Mouse (Mus musculus): ENCODE results near the gene Card14.
A peak's percentile ranks its signal among the peaks of the same experiment; 100 is the strongest.
"Not testable (repeated sequence)": the region's sequence is repeated elsewhere in the genome, so short reads cannot be mapped to it uniquely, and the experiment has no call there.

Card14 gene

DNA sequence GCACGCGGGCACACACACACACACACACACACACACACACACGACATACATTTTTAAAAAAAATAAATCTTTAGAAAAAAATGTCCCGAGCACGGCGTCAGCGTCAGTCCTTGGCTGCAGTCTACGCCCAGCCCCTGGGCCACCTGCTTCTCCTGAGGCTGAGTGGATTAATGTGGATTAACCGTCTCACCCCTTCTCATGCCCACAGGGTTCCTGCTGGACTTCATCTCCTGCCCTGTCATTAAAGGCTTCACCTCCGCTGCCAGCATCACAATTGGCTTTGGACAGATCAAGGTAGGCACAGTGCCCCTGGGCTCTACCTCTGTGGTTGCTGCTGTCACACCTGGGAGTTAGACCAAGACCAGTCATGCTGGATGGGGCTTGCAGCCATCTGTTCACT is 51.5 kb downstream of the Card14 start:
- DNase-seq, result no peak

DNA sequence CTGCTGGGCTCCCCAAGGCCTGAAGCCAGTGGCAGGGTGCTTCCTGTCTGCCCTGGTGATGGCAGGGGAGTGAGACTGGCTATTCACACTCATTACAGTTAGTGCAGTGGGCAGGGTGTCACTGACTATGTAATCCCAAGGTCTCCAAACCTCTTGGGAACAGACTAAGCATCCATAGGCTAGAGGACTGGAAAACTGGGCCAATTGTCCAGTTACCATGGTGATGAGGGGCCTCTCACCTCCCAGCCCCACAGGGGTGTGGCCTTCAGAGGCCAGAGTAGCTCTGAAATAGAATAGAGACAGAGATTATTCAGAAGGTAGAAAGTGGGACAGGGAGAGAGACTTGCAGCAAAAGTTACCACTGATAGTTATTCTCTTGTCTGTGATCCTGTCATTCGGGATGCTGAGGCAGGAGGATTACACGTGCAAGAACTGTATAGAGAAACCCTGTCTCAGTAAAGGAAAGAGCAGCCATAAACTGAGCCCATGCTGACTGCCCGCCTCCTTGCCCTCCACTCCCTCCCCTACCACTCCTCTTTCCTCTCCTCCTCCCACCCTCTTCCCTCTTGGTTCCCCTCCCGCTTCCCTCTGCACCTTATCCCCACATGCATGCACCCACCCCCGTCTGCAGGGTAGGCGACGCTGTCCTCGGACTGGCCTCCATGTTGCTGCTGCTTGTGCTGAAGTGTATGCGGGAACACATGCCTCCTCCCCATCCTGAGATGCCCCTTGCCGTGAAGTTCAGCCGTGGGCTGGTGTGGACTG is 55.4 kb downstream of the Card14 start:
- DNase-seq, result no peak

DNA sequence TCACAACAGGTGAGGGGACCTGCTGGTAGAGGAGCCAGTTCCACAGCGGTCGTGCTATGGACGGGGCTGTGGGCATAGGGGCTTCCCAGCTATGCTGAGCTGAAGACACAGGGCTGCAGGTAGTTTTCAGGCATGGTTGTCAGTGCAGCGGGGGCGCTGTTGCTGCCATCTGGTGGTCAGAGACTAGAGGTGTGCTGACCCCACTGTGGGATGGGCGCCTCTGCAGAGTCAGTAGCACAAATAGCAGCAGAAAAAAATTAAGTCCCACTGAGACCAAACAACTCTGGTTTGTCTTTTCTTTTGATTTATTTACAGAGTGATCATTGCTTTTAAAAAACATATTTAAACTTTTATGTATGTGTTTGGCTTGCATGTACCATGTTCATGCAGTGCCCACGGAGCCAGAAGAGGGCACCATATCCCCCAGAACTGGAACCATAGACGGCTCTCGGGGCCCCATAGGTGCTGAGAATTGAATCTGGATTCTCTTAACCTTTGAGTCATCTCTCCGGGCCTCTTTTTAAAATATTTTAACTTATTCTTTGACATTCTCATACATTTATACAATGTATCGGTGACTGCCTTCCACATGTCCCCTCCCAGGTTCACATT is 56.1 kb downstream of the Card14 start:
- DNase-seq, result peak; percentile 73 to 74

DNA sequence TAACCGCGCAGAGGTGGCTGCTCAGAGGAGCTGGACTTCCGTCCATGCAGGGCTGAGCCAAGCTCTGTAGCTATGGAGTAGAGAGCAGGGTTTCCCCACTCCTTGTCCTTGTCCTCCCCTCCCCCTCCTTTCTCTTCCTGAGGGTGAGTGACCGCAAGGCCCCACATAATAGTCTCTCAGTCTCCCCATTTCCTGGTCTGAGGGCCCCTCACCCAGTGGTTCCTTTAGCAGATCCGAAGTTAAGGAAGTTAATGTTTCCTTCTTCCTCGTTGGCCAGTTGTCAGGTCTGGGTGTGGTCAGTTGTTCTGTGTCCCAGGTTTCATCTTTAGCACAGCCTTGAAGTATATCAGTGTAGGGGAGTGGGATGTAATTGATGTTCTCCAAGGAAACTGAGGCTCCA is 67.9 kb downstream of the Card14 start:
- DNase-seq, result no peak

DNA sequence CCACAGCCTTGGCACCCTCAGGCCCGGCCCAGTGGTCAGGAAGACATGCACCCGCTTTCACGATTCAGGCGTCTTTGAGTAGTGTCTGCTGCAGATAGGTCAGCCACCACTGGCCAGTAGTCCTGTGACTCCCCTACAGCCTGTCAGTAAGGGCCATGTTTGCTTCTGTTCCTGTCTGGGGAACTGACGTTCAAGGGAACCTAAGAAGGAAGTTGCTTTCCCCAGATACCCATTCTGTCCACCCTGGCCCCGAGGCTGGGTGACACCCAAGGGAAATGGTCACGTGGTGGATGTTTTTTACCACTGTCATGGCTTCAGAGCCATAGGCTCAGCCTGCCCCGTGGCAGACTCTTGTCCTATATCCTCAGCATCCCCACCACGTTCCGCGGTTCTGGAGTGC is 69.8 kb downstream of the Card14 start:
- DNase-seq, result no peak

DNA sequence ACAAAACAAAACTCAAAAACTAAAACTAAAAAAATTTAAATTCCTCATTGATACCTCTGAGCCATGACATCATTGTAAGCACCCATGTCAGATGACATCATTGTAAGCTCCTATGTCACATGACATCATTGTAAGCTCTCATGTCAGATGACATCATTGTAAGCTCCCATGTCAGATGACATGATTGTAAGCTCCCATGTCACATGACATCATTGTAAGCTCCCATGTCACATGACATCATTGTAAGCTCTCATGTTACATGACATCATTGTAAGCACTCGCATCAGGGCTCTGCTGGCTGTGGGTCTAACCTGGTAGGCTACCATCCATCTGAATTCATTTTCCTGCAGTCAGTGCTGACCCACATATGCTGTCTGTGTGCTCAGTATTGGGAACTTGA is 71.0 kb downstream of the Card14 start:
- no peak for DNase-seq

DNA sequence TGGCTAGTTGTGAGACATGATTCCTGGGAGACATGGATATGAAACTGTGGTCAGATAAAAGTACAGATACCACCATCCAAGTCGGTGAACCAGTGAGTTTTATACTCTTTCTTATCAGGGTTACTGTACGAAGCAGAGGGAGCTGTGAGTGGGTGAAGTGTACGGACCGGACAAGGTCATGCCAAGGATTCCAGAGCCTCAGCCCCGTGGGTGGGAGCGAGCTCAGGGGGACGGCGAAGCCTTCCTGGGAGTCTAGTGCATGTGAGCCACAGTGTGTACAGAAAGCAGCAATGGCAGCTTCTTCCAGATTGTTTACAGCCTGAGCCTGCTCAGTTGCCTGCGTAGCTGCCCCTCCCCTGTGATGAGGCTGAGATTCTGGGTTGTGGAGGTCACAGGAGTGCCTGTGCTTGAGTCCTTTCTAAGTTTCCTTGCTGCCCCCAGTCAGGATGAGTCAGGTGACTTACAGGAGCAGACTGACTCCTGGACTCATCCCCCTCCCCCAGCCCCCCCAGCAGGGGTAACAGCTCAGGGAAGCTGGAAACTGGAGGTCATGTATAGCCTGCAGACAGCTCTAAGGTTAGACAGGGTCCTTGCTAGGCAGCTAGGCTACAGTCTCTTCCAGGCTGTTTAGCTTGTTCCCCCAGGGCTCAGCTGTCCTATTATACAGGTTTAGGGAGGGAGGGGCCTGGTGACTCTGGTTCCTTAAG is 74.2 kb downstream of the Card14 start:
- no peak for DNase-seq

DNA sequence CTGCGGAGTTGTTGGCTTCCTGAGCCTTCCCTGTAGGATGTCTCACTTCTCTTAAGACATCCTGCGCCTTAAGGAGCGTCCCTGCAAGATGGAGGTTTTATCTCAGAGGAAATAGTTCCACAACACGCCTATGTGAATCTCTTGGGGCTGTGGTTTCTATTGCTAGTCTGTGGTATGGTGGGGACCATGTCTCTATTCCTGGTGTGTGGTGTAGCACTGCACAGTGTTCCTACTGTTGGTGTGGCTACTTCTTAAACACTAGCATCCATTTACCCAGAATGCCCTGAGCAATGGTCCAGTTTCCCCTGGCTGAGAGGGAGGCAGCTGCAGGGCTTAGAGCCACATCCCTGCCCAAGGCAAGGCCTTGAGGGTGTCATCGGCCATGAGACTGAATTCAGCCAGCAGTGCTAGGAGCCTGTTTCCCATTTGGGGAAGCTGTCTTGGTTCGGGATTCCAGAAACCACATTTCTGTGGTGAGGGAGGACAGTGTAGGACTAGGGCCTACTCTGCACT is 74.8 kb downstream of the Card14 start:
- no peak for DNase-seq

DNA sequence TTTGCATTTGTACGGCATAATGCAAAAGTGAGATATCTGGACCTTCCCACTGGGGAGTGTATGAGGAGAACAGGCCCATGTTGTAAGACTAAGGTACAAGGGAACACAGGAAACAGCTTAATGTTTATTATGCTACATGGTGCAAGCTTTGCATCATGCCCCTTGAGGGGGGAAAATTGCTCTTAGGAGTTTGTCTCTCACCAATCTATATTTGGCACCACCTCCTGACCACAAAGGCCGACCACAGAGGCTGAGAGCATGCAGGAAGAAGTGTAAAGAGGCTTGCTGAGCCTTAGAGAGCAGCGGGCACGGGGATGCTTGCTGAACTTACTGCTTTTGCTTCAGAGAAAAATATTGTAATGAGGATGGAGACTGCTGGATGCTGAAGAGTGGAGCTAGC is 77.3 kb downstream of the Card14 start:
- peak; percentile 67 to 75 for DNase-seq

DNA sequence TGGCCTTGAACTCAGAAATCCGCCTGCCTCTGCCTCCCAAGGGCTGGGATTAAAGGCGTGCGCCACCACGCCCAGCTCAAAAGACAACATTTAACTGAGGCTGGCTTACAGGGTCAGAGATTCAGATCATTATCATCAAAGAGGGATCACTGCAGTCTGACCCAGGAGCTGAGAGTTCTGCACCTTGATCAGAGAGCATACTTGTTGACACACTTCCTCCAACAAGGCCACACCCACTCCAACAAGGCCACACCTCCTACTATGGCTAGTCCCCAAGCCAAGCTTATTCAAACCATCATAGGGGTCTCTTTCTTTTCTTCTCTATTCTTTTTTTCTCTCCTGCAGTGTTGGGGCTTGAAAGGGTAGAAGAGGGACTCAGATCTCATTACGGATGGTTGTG is 78.7 kb downstream of the Card14 start:
- DNase-seq, result peak; percentile 26 to 48

DNA sequence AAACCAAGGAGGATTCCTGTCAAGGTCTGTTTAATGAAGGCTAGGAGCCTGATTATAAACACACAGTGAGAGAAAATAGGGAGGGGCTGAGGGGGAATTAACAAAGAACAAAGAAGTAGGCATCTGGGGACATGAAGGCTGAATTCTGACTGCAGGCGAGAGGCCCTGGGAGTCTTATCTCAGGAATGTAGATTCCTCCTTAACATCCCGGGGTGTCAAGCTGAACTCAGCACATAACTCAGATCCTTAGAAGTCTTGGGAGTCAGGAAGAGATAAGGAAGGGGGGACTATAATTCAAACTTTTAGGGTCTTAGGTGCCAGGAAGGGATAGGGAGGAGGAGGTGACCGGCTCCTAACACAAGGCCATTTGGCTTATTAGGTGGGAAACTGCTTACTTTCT is 79.7 kb downstream of the Card14 start:
- DNase-seq, result not testable (repeated sequence)

DNA sequence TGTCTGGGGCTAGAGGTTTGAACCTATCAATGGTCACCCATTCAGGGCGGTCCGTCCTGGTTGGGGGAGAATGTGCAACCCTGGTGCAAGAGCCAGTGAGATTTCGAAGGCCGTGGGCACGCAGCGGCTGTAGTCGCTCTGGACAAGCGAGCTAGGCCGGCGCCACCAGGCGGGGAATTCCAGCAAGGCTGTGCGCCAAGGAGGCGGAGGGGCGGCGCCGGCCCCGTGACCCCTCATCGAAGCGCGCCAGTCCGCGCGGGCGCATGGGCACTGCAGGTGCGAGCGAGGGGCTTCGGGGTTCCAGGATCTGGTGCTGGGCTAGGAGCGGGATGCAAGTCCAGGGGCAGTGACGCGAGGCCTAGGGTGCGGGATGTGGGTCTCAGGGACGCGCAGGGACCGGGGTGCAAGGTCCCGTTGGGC is 82.3 kb downstream of the Card14 start:
- DNase-seq, result peak; percentile 46 to 51

DNA sequence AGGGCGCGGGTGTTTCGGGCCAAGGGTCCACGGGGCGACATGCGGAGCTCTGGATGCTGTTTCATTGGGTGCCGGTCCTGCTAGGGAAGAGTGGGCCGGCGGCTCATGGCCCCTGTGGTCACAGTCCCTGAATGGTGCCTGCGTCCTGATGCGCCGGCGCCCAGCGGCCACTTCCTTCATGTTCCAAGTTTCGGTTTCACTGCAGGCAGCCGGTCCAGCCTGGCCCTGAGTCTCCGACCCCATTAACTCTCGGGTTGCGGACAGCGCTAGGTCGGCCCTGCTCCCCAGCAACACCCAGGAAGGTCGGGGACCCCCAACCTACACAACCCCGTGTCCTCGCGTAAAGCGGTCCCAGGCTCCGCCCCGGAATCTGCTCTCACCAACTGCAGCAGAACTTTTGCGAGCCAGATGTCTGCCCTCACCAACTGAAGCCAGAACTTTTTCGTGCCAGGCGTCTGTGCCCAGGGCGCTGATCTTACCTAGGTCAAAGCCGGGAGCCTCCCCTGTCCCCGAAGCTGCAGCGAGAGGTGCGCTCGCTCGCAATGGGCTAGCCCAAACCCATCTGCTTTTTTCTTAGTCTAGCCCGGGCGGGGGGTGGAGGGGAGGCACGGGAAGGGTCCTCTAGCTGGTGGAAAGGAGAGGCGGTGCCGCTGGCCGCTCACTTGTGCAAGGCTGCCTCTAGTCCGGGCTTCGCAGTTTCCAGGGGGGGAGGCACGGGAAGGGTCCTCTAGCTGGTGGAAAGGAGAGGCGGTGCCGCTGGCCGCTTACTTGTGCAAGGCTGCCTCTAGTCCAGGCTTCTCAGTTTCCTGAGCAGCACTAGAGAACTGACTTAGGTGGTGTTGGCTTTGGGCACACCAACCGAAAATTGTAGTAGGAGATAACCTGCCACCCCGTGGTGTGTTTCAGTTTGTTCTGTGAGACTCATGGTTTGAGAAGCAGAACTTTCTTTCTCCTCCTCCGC is 83.0 kb downstream of the Card14 start:
- DNase-seq, result peak; percentile 79 to 82

DNA sequence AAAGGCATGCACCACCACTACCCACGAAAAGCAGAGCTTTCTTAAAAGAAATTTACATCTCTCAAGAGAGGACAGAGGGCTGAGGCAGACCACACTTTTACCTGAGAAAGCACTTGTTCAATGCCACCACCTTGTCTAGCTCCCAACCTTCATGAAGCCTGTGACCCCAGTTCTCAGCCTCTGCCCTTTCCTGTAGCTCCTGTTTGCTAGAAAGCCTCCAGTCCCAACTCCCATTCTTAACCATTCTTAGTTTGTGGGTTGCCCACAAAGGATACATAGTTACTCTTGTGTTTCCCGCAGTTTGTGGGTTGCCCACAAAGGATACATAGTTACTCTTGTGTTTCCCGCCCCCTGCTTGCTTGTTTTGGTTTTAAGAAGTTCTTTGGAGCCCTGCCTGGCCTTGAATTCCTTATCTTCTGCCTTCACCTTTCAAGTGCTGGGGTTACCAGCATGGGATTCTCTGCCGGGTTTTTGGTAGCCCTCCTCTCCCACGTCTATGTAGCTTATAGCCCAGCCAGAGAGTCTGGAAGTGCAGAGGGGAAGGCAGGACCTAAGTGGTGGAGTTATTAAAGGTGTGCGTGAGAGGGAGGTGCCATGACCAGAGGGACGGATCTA is 83.9 kb downstream of the Card14 start:
- DNase-seq, result peak in 1 of 2 experiments; percentile 18

DNA sequence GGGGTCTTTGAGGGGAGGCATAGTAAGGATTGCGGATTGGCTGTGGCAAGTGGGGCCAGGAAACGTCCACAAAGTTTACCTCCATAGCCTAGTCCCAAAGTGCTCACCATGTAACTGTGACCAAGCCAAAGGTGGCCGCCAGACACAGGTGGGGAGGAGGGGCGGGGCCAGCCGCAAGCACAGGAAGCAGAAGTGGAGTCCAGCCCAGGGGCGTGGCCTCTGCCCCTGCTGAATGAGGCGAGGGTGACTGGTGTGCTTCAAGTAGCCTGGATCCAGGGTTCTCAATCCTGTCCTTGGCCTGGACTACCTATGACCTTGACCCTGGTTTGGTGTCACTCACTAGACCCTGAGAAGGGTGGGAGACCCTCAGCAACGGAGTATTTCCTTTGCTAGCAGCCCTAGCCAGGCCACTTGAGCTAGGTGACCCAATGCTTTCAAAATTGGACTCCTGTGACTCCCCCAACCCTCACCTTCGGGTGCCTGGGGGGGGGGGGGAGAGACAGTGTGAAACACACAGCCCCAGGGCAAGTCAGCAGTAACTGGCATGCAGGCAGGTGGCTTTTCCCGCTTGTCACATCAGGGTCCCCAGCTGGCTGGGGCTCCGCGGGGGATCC is 84.5 kb downstream of the Card14 start:
- peak; percentile 82 to 86 for DNase-seq

DNA sequence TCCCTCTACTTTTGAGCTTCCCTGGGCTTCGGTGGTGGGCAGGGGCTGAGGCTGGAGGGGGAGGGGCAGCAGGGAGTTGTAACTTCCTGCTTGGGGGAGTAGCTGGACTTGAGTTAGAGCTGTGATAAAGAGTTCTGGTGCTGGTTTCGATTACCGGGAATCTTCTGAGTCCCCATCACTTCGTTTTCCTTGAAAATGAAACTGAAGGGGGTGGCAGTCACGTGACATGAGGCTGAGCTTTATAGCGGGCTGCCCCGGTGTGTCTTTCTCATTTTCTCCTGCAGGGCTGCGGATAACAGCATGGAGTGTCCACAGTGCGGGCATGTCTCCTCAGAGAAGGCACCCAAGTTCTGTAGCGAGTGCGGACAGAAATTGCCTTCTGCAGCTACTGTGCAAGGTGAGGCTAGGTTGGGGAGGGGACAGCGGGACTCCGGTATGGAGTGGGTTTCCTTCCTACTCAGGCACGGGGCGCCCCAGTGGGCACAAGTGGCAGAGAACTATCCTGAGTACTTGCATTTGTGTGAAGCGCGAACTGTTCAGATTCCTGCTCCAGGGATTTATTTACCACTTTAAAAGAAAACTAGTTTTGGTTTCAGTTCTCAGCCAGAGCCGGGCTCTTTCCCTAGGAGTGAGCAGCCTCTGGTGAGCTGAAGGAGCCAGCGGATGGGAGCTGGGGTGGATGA is 85.4 kb downstream of the Card14 start, which contains the start of gene Rnf213:
TSS of gene Rnf213 (plus strand) at position 301 of the 683 bp plus-strand sequence.
- DNase-seq, result peak; percentile 67 to 72

DNA sequence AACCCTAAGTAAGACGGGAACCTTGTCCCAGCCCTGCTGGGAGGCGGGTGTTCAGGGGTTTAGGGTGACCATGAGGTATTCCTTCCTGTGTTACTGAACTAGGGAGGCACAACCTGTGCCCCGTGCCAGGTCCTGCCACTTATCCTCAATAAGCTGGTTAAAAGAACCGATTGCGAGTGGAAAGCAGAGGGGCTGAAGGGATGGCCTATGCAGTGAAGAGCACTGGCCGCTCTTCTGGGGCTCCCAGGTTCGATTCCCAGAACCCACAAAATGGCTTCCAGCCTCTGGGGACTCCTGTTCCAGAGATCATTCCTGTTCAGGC is 85.9 kb downstream of the Card14 start:
- DNase-seq, result no peak

DNA sequence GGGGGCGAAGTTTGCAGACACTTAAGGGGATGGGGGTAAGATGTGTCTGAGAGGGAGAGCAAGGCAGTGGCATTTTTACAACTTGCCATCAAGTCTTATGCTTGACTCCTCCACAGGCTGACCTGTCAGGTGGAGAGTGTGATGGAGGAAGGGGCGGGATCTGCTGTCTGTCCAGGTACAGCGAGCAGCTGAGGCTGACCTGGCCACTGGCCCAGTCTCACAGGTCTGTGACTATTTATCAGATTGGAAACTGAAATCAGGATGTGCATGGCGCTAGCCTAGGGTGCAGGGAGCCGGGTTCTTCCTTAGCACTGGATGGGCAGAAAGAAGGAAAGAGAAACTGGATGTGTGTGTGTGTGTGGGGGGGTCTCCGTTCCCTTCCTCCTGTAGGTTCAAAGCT is 86.6 kb downstream of the Card14 start:
- DNase-seq, result no peak

All from thymus, postnatal 36 days (tissue).